Mouse (Mus musculus) cerebellum, adult 2 months (tissue): ENCODE data around the gene Ccdc151.

Source experiments
- CTCF ChIP-seq: fragments of 200-500 bp; IDR thresholded peaks from 2 replicates; pipeline ENCODE4 v1.5.1; 2011; ENCODE audit warnings: low read depth, mild to moderate bottlenecking, control low read depth, low read length, moderate library complexity, borderline replicate concordance; ENCODE audit not compliant: insufficient read depth
- POLR2A ChIP-seq: fragments of 200-500 bp; IDR thresholded peaks from 2 replicates; pipeline ENCODE4 v1.6.1; 2011; ENCODE audit warnings: low read length, control low read depth, borderline replicate concordance; ENCODE audit not compliant: insufficient read depth

DNA sequence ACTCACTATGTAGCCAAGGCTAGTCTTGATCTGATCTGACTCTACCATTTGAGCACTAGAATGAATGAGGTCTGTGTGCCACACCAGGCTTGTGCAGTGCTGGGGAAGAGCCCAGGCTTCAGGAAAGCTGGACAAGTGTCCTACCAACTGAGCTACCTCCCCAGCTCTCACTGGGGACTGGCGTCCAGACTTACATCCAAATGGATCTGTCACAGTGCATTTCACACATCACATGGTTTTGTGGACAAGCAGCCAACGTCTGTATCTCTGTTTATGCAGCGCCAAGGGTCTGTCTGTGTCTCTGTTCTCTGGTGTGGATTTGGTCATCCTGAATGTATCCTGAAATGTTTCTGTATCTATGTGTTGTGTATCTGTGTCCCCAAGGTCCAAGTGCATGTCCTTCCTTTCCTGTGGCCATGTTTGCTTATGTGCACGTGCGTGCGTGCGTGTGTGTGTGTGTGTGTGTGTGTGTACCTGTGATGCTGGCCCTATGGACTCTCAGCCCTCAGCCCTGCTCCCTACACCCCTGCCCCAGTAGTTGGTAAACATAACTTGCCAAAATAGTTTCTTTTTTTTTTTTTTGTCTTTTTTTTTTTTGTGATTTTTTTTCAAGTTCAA is 14.9 kb upstream of the Ccdc151 start:
- no peak for TF ChIP-seq CTCF
- TF ChIP-seq POLR2A = no peak
